Mouse (Mus musculus) forebrain, postnatal 0 days (tissue): ENCODE results near the gene Ipo4. TPM values are rescaled to one million over a fixed set of nuclear protein-coding genes. Genes with fewer than 3 reads are reported as not detected.

ENCODE experiments used
- ATAC-seq: fragments of 200-750 bp; cut with Nextera tagmentation; 2 replicates; pipeline ENCODE4 v1.8.0; 2017; ENCODE audit warnings: mild to moderate bottlenecking, moderate library complexity
- DNase-seq: peaks from one replicate; pipeline ENCODE4 v3.0.0-alpha.2; 2015
- H3K27ac ChIP-seq: fragments of 300-500 bp; sonication (generic); 2 replicates; pipeline ENCODE4 v1.5.1; 2014; ENCODE audit warnings: low read depth, mild to moderate bottlenecking, antibody characterized with exemption, low read length, moderate library complexity, mixed read lengths
- H3K27me3 ChIP-seq: fragments of 300-500 bp; sonication (generic); 2 replicates; pipeline ENCODE4 v1.6.1; 2014; ENCODE audit warnings: mild to moderate bottlenecking, low read length, mixed read lengths; ENCODE audit not compliant: insufficient read depth
- H3K36me3 ChIP-seq: fragments of 300-500 bp; sonication (generic); 2 replicates; pipeline ENCODE4 v1.6.1; 2014; ENCODE audit warnings: mild to moderate bottlenecking, moderate library complexity; ENCODE audit not compliant: insufficient read depth
- H3K4me1 ChIP-seq: fragments of 300-500 bp; sonication (generic); 2 replicates; pipeline ENCODE4 v1.6.1; 2014; ENCODE audit warnings: antibody characterized with exemption; ENCODE audit not compliant: insufficient read depth
- H3K4me2 ChIP-seq: fragments of 300-500 bp; sonication (generic); 2 replicates; pipeline ENCODE4 v1.6.1; 2014; ENCODE audit warnings: low read depth, mild to moderate bottlenecking, moderate library complexity
- H3K4me3 ChIP-seq: fragments of 300-500 bp; sonication (generic); 2 replicates; pipeline ENCODE4 v1.5.1; 2014; ENCODE audit warnings: low read depth, low read length, mixed read lengths
- H3K9ac ChIP-seq: fragments of 300-500 bp; sonication (generic); 2 replicates; pipeline ENCODE4 v1.6.1; 2014; ENCODE audit warnings: mild to moderate bottlenecking
- H3K9me3 ChIP-seq: fragments of 300-500 bp; sonication (generic); 2 replicates; pipeline ENCODE4 v1.6.1; 2016; ENCODE audit warnings: low read length
- CTCF ChIP-seq: sonication (generic); IDR thresholded peaks from 2 replicates; pipeline ENCODE4 v1.5.1; 2016; ENCODE audit warnings: antibody characterized with exemption, control low read depth, low read depth
- WGBS: fragments of 180-500 bp; shearing (Covaris S2); extraction: QIAGEN DNeasy Blood & Tissue Kit; methylation state at CpG from one replicate; pipeline ENCODE4 v1.1.7; 2014; 5-methylcytosine and 5-hydroxymethylcytosine counted together
- polyA plus RNA-seq: library from polyadenylated mRNA; unstranded; fragments of >200 nt; fragmentation: Nextera tagmentation; extraction: Ambion mirVana; gene quantifications from 2 replicates; pipeline ENCODE4 v1.2.1, GENCODE M21; 2015
- total RNA-seq: library from RNA; depleted of rRNA; stranded (reverse); fragments of >200 nt; gene quantifications from 2 replicates; pipeline ENCODE4 v1.2.3, GENCODE M21; 2014

Gene Ipo4
- total and polyA plus RNA-seq, 2 experiments from 2014 or later: 90.9 to 92.0 TPM

DNA sequence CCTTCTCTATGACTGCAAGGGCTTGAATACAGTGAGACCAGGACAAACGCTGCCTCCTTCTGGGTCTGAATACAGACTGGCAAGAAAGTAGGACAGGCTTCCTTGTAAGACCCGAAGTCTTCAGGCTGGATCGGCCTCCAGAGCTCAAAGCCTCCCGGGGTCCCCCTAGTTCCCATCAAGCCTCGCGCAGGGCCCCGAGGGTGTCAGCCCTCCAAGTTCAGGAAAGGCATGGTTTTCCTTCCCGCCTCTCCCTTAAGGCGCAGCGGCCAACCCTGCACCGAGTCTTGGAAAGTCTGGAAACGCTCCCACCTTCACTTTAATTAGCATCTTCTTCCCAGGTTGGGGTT lies 35.7 kb upstream of the Ipo4 start:
- ATAC-seq (peak; percentile 58), DNase-seq (no peak)
- Histone ChIP-seq H3K4me1 (peaks cover 16% of the 10 kb centered on the region), H3K27ac (peak overlapping the region; percentile 89), H3K4me2 (peak overlapping the region; percentile 83), H3K27me3 (no peaks in the 10 kb centered on the region), H3K9ac (peak overlapping the region; percentile 65), H3K36me3 (peaks cover 3% of the 10 kb centered on the region; the same call in 1 of the 2 replicates), H3K4me3 (peak overlapping the region; percentile 85), H3K9me3 (no peaks in the 10 kb centered on the region)
- WGBS: under 1% methylated on average over 12 of the region's 12 CpGs
- no peak; the same call in 1 of the 2 replicates for TF ChIP-seq CTCF

DNA sequence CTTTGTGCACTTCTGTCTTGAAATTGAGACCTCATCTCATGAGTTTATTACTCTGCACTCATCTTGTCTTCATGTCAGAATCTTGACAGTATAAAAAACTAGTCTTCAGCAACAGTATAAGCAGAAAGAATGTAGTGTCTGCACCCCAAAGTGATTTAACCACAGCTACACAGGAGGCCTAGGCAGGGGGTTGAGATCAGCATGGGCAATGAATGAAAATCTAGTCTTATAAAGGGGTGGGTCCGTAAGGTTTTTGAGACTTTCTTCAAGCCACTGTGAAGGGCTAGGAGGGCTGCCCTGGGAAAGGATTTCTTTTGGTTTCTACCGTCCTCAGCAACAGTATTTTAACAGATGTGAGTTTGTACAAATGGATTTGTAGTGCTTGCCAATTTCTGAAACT lies 24.9 kb upstream of the Ipo4 start:
- peak overlapping the region; percentile 59; the same call in 1 of the 2 replicates for H3K4me2 ChIP-seq
- DNase-seq: no peak
- no peaks in the 10 kb centered on the region for H3K27me3 ChIP-seq
- H3K4me3 ChIP-seq: peak overlapping the region; percentile 60; the same call in 1 of the 2 replicates
- H3K36me3 ChIP-seq: peaks cover 25% of the 10 kb centered on the region
- H3K27ac ChIP-seq: no peak overlapping the region
- 20% methylated on average over 2 of the region's 2 CpGs for WGBS
- H3K4me1 ChIP-seq: 0 out of 2 replicates have a peak, but pooled peaks cover 2% of the 10 kb centered on the region
- TF ChIP-seq CTCF: no peak
- no peaks in the 10 kb centered on the region for H3K9me3 ChIP-seq
- peak overlapping the region; percentile 59; the same call in 1 of the 2 replicates for H3K9ac ChIP-seq
- ATAC-seq: no peak

DNA sequence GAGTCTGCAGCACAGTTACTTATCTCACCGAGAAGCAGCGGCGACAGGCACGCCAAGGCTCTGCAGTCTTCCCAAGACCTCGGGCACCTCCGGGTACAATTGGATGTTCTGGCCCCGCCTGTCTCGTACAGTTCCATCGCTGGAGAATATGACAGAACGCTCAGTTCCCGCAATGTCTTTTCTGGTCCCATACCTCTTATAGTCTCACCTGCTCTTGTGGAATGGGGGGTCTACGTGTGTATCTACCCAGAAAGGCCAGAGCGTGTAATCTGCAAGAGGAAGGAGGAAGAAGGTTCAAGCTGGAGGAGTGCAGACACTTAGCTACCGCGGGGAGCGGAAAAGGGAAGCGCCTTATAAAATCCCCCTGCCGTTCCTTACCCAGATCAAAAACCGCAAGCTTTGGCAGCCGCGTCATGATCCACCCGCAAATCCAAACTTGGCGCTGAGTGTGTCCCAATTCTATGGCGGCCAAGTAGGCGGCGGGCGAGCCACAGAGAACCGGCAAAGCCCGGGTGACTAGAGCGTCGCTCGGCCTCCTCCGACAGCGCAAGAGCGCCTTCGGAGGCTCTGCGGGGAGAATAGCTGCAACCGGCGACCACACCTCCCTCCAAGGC lies 24.3 kb upstream of the Ipo4 start, which contains the start of gene Mdp1:
TSS of gene Mdp1 (minus strand) at position 549 of the 614 bp plus-strand sequence.
- WGBS: 2% methylated on average over 39 of the region's 39 CpGs
- H3K4me3 ChIP-seq: peak within 1 kb of the TSS; percentile 60
- no peaks in the 10 kb centered on the region for H3K9me3 ChIP-seq
- peak; percentile 62 for TF ChIP-seq CTCF
- DNase-seq (peak; percentile 92), ATAC-seq (peak; percentile 99)
- H3K9ac ChIP-seq: peak within 1 kb of the TSS; percentile 59
- peak within 1 kb of the TSS; percentile 83 for H3K27ac ChIP-seq
- H3K27me3 ChIP-seq: no peaks in the 10 kb centered on the region
- peak within 1 kb of the TSS; percentile 59 for H3K4me2 ChIP-seq
- H3K36me3 ChIP-seq: peaks cover 25% of the 10 kb centered on the region
- 0 out of 2 replicates have a peak, but pooled peaks cover 2% of the 10 kb centered on the region for H3K4me1 ChIP-seq

DNA sequence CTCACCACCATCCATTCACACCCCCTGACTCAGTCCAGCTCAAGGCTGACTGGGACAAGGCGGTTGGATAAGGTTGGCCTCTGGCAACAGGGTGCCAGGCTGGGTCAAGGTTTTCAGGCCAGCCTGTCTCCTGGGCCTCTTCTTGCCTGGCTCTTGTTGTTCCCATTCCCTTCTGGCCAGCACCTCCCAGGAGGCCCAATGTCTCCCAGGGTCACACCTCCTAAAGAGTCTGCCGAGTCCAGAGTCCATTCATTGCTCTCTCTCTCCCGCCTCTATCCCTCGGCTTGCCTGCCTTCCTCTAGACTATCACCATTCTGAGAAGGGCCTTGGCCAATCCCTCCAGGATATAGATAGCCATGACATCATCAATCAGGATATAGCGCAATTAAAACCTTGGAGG lies 22.3 kb upstream of the Ipo4 start:
- Histone ChIP-seq H3K27ac (no peak overlapping the region), H3K27me3 (no peaks in the 10 kb centered on the region), H3K9me3 (no peaks in the 10 kb centered on the region), H3K4me1 (0 out of 2 replicates have a peak, but pooled peaks cover 2% of the 10 kb centered on the region), H3K4me2 (no peak overlapping the region), H3K4me3 (no peak overlapping the region), H3K36me3 (peaks cover 16% of the 10 kb centered on the region), H3K9ac (no peak overlapping the region)
- ATAC-seq (no peak), DNase-seq (no peak)
- WGBS: 94% methylated on average over 5 of the region's 5 CpGs
- no peak for TF ChIP-seq CTCF

DNA sequence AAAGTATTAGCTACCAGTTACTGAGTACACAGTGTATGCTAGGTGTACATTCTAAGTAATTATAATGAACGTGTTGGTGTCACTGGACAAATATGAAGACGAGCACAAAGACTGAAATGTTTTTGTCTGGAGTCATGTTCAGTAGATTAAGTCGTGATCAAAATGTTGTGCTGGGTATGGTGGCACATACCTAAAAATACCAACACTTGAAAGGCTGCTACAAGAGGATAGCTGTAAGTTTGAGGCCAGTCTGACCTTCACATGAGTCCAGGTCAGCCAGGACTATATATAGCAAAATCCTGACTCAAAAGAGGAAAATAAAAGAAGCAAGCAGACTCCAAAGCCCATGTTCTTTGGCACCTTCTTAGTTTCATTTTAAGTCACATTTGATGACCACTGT lies 21.2 kb upstream of the Ipo4 start:
- TF ChIP-seq CTCF: no peak
- ATAC-seq (no peak), DNase-seq (no peak)
- H3K27me3 ChIP-seq: no peaks in the 10 kb centered on the region
- 89% methylated on average over 3 of the region's 3 CpGs for WGBS
- H3K4me1 ChIP-seq: 0 out of 2 replicates have a peak, but pooled peaks cover 2% of the 10 kb centered on the region
- H3K4me3 ChIP-seq: no peak overlapping the region
- no peak overlapping the region for H3K4me2 ChIP-seq
- H3K27ac ChIP-seq: no peak overlapping the region
- H3K9ac ChIP-seq: no peak overlapping the region
- peaks cover 11% of the 10 kb centered on the region; the same call in 1 of the 2 replicates for H3K36me3 ChIP-seq
- H3K9me3 ChIP-seq: no peaks in the 10 kb centered on the region

DNA sequence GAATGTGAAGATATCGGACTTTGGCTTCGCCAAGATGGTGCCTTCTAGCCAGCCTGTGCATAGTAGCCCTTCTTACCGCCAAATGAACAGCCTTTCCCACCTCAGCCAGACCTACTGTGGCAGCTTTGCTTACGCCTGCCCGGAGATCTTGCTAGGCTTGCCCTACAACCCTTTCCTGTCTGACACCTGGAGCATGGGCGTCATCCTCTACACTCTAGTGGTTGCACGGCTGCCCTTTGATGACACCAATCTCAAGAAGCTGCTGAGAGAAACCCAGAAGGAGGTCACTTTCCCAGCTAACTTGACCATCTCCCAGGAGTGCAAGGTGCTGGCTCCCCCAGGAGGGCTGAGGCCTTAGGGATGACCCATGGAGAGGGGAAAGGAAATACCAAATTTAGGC lies 15.8 kb upstream of the Ipo4 start:
- no peak overlapping the region for H3K27ac ChIP-seq
- 91% methylated on average over 7 of the region's 7 CpGs for WGBS
- ATAC-seq (no peak), DNase-seq (no peak)
- no peak overlapping the region for H3K9ac ChIP-seq
- H3K27me3 ChIP-seq: no peaks in the 10 kb centered on the region
- H3K4me2 ChIP-seq: no peak overlapping the region
- no peak for TF ChIP-seq CTCF
- no peaks in the 10 kb centered on the region for H3K4me1 ChIP-seq
- H3K36me3 ChIP-seq: no peaks in the 10 kb centered on the region; the same call in 1 of the 2 replicates
- H3K4me3 ChIP-seq: no peak overlapping the region
- H3K9me3 ChIP-seq: no peaks in the 10 kb centered on the region

DNA sequence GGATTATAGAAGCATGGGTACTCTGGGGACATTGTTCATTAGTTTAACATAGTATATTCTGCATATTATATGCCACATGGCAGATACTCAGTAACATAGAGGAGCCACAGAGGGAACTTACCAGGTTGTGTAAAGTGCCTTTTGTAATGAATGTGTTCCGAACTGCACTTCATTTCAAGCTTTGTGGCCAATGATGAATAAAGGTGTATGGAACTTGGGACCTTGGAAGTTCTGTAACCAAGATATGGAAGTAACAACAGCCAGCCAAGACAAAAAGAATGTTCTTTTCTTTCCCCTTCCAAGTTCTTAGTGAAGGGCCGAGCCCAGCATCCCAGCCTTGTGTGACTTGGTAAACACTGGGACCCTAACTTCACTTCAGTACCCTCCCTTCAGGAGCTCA lies 14.1 kb upstream of the Ipo4 start, which contains the start of gene Tssk4:
TSS of gene Tssk4 (plus strand) at position 301 of the 400 bp plus-strand sequence.
- no peak for ATAC-seq
- H3K27ac ChIP-seq: no peak within 1 kb of the TSS
- no peaks in the 10 kb centered on the region; the same call in 1 of the 2 replicates for H3K36me3 ChIP-seq
- no peak for TF ChIP-seq CTCF
- H3K9ac ChIP-seq: no peak within 1 kb of the TSS
- H3K9me3 ChIP-seq: no peaks in the 10 kb centered on the region
- no peak within 1 kb of the TSS for H3K4me2 ChIP-seq
- 0 out of 2 replicates have a peak, but pooled peaks cover under 1% of the 10 kb centered on the region for H3K4me1 ChIP-seq
- no peak within 1 kb of the TSS for H3K4me3 ChIP-seq
- no peaks in the 10 kb centered on the region for H3K27me3 ChIP-seq
- WGBS: 93% methylated on average over 2 of the region's 2 CpGs
- no peak for DNase-seq
